Comparison of ENCODE assay signal across 20 mouse cellular contexts in the genomic region with DNA sequence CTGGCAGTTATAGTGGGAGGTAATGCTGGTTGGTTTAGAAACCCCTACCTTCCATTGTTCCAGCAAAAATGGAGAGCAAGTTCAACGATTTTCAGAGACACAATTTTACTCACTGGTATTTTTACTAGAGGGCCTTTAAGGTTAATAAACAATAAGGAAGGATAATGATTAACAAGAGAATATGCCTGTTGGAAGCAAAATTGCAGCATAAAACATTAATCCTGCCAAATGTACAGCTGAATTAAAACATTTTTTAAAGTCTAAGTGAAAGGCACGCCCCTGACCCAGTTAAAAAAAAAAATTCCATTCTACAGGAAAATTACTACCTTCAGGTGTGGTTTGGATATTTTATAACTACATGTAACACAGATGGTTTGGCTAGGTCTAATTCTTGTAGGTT. TPM values are rescaled to one million over a fixed set of nuclear protein-coding genes. Genes with fewer than 3 reads are reported as not detected.
"Had no signal": no experiment of that assay in that cellular context is flagged by ENCODE, and none has a peak within 500 bp of the region (broad histone marks: within the 10 kb centered on the region; RNA-seq: fewer than 3 reads in every experiment).

No protein-coding gene starts in this region.

- H3K27ac ChIP-seq: hindbrain, embryonic 14.5 days; hindbrain, postnatal 0 days; layer of hippocampus, adult 2 months; liver, embryonic 14.5 days; lung, embryonic 15.5 days; midbrain, embryonic 10.5 days; midbrain, embryonic 15.5 days; neural tube, embryonic 12.5 days; neural tube, embryonic 15.5 days had no signal

- H3K4me1 ChIP-seq: midbrain, embryonic 10.5 days; midbrain, embryonic 15.5 days; neural tube, embryonic 12.5 days had no signal

- H3K4me2 ChIP-seq: hindbrain, embryonic 14.5 days; liver, embryonic 11.5 days; lung, embryonic 15.5 days; midbrain, embryonic 15.5 days; neural tube, embryonic 12.5 days; neural tube, embryonic 15.5 days had no signal

- H3K27me3 ChIP-seq: lung, embryonic 15.5 days; midbrain, embryonic 15.5 days; neural tube, embryonic 12.5 days; neural tube, embryonic 15.5 days had no signal

- H3K36me3 ChIP-seq: lung, embryonic 15.5 days; midbrain, embryonic 10.5 days; midbrain, embryonic 15.5 days; neural tube, embryonic 12.5 days; neural tube, embryonic 15.5 days had no signal

- H3K9ac ChIP-seq: hindbrain, embryonic 14.5 days; liver, embryonic 14.5 days; lung, embryonic 15.5 days; midbrain, embryonic 15.5 days; neural tube, embryonic 12.5 days; neural tube, embryonic 15.5 days had no signal

- H3K9me3 ChIP-seq: lung, embryonic 15.5 days; midbrain, embryonic 10.5 days; midbrain, embryonic 15.5 days; neural tube, embryonic 12.5 days; neural tube, embryonic 15.5 days had no signal

- DNase-seq: layer of hippocampus, adult 9-11 months; lung, adult 18-20 months; lung, postnatal 10 days; lung, postnatal 36 days; retina, postnatal 1 day; right cerebral cortex, postnatal 25 days; thymus, adult 18-20 months; thymus, postnatal 36 days had no signal

- ATAC-seq: hindbrain, postnatal 0 days; inflammation-experienced regulatory T-cells, adult 6 months; midbrain, embryonic 15.5 days had no signal

- H3K4me3 ChIP-seq: layer of hippocampus, adult 2 months; lung, embryonic 15.5 days; megakaryocyte, embryonic 14.5 days; midbrain, embryonic 10.5 days; midbrain, embryonic 15.5 days; neural tube, embryonic 12.5 days; neural tube, embryonic 15.5 days had no signal

RNA-seq across cellular contexts. Expression of gene Cdkl1, which starts 13.1 kb away (rescaled TPM):
- polyA plus RNA-seq: inflammation-experienced regulatory T-cells, adult 6 months had no signal
